Comparison of ENCODE assay signal across 11 mouse cellular contexts in genomic region chr1:131121987-131122386, GRCm38 (mm10). TPM values are rescaled to one million over a fixed set of nuclear protein-coding genes. Genes with fewer than 3 reads are reported as not detected.
A peak's percentile ranks its signal among the peaks of the same experiment; 100 is the strongest.
DNase-seq lines count a peak whose midpoint lies in the region; ATAC-seq and TF ChIP-seq lines count a peak whose summit lies in the region.
"Had no signal": no experiment of that assay in that cellular context is flagged by ENCODE, and none has a peak within 500 bp of the region (broad histone marks: within the 10 kb centered on the region; RNA-seq: fewer than 3 reads in every experiment).

No protein-coding gene starts in this region.

- no peak overlapping the region for H3K9ac ChIP-seq in heart, adult 2 months (ENCODE audit: low read depth, low read length)
- H3K9ac ChIP-seq in heart, embryonic 11.5 days (ENCODE audit: low read depth, low read length): no peak overlapping the region
- H3K9ac ChIP-seq in MEL (ENCODE audit: control insufficient read depth, low read depth, low read length, poor library complexity, severe bottlenecking): no peak overlapping the region
- H3K9ac ChIP-seq in lung, postnatal 0 days (replicated peaks; ENCODE audit: low read depth): no peak overlapping the region
- H3K9ac ChIP-seq: intestine, embryonic 15.5 days had no signal

- intact Hi-C loops in heart, adult 2 months (cut with DNase I): no loop called here

- no peak overlapping the region for H3K27ac ChIP-seq in heart, adult 2 months
- H3K27ac ChIP-seq in heart, embryonic 11.5 days (ENCODE audit: low read depth, low read length): no peak overlapping the region
- H3K27ac ChIP-seq in MEL (ENCODE audit: control insufficient read depth, low read depth, low read length): no peak overlapping the region
- H3K27ac ChIP-seq in lung, postnatal 0 days (ENCODE audit: low read length): no peak overlapping the region
- H3K27ac ChIP-seq: intestine, embryonic 15.5 days had no signal

- no peaks in the 10 kb centered on the region for H3K27me3 ChIP-seq in heart, adult 2 months (ENCODE audit: control insufficient read depth, insufficient read depth, low read length)
- no peaks in the 10 kb centered on the region for H3K27me3 ChIP-seq in heart, embryonic 11.5 days (ENCODE audit: control insufficient read depth, insufficient read depth, low read length)
- no peaks in the 10 kb centered on the region for H3K27me3 ChIP-seq in MEL (ENCODE audit: control insufficient read depth in 1 of 2, insufficient read depth in 2 of 2, low read length in 2 of 2)
- no peaks in the 10 kb centered on the region for H3K27me3 ChIP-seq in lung, postnatal 0 days (replicated peaks; ENCODE audit: insufficient read depth, low read length)
- H3K27me3 ChIP-seq: intestine, embryonic 15.5 days had no signal

- TF ChIP-seq CTCF in heart, adult 2 months (IDR thresholded peaks at IDR 0.05): peak; percentile 60
- TF ChIP-seq CTCF in MEL (IDR thresholded peaks at IDR 0.05 in 2 of 3, conservative IDR thresholded peaks at IDR 0.05 in 1 of 3; ENCODE audit: control insufficient read depth in 1 of 3, insufficient read depth in 1 of 3, low read depth in 2 of 3, low read length in 3 of 3, poor library complexity in 1 of 3, severe bottlenecking in 1 of 3): peak; percentile 66 to 81 (median 75)
- peak; percentile 58 for TF ChIP-seq CTCF in lung, postnatal 0 days (IDR thresholded peaks at IDR 0.05)

- no peak for ATAC-seq in heart, embryonic 11.5 days (replicated peaks; ENCODE audit: insufficient number of reproducible peaks, low FRiP score, low TSS enrichment)
- no peak for ATAC-seq in lung, postnatal 0 days
- ATAC-seq: intestine, embryonic 15.5 days had no signal

- no peak overlapping the region for H3K4me2 ChIP-seq in heart, embryonic 11.5 days
- no peak overlapping the region for H3K4me2 ChIP-seq in lung, postnatal 0 days (replicated peaks; ENCODE audit: low read depth, low read length)
- H3K4me2 ChIP-seq: intestine, embryonic 15.5 days had no signal

- TF ChIP-seq RAD21 in MEL (IDR thresholded peaks at IDR 0.05; ENCODE audit: low read depth, low read length): peak; percentile 23

- H3K4me1 ChIP-seq in heart, adult 2 months (ENCODE audit: control insufficient read depth, insufficient read depth, low read length): peaks cover 1% of the 10 kb centered on the region; the same call in 1 of the 2 replicates
- H3K4me1 ChIP-seq in heart, embryonic 11.5 days (ENCODE audit: control insufficient read depth, insufficient read depth, low read length): peaks cover 15% of the 10 kb centered on the region
- peaks cover 6 to 23% of the 10 kb centered on the region in 2 experiments for H3K4me1 ChIP-seq in MEL (ENCODE audit: control insufficient read depth in 1 of 2, insufficient read depth in 2 of 2, low read length in 2 of 2)
- no peaks in the 10 kb centered on the region for H3K4me1 ChIP-seq in lung, postnatal 0 days (ENCODE audit: insufficient read depth, low read depth, low read length)

- no peak for TF ChIP-seq EP300 in heart, adult 2 months (IDR thresholded peaks at IDR 0.05; ENCODE audit: insufficient read depth, low read depth, low read length)
- TF ChIP-seq EP300 in MEL (IDR thresholded peaks at IDR 0.05; ENCODE audit: low read depth in 1 of 2, low read length in 2 of 2): peak in 1 of 2 experiments; percentile 14; a peak in 1 of 4 replicates
- TF ChIP-seq EP300 in lung, postnatal 0 days (IDR thresholded peaks at IDR 0.05): no peak

- H3K36me3 ChIP-seq in heart, adult 2 months (ENCODE audit: control insufficient read depth, insufficient read depth, low read length): no peaks in the 10 kb centered on the region
- no peaks in the 10 kb centered on the region for H3K36me3 ChIP-seq in heart, embryonic 11.5 days (ENCODE audit: control insufficient read depth, insufficient read depth, low read length)
- H3K36me3 ChIP-seq in MEL (ENCODE audit: control insufficient read depth in 1 of 2, insufficient read depth in 2 of 2, low read length in 2 of 2): peaks cover 0 to 18% of the 10 kb centered on the region in 2 experiments; a peak in 2 of 4 replicates
- no peaks in the 10 kb centered on the region for H3K36me3 ChIP-seq in lung, postnatal 0 days (ENCODE audit: insufficient read depth, low read length)
- H3K36me3 ChIP-seq: intestine, embryonic 15.5 days had no signal

- no peaks in the 10 kb centered on the region for H3K9me3 ChIP-seq in heart, embryonic 11.5 days (replicated peaks; ENCODE audit: control insufficient read depth, low read length)
- no peaks in the 10 kb centered on the region for H3K9me3 ChIP-seq in MEL (replicated peaks; ENCODE audit: insufficient read depth, low read length)
- H3K9me3 ChIP-seq in lung, postnatal 0 days (ENCODE audit: low read length): no peaks in the 10 kb centered on the region
- H3K9me3 ChIP-seq: intestine, embryonic 15.5 days had no signal

- no peak overlapping the region for H3K4me3 ChIP-seq in heart, adult 2 months
- H3K4me3 ChIP-seq in heart, embryonic 11.5 days (ENCODE audit: low read depth, low read length): no peak overlapping the region
- no peak overlapping the region for H3K4me3 ChIP-seq in MEL (ENCODE audit: control insufficient read depth in 1 of 2, insufficient read depth in 1 of 2, low read depth in 2 of 2, low read length in 2 of 2)
- H3K4me3 ChIP-seq in lung, postnatal 0 days (ENCODE audit: low read depth, low read length): no peak overlapping the region
- H3K4me3 ChIP-seq: intestine, embryonic 15.5 days; myocyte had no signal

- DNase-seq in heart, adult 2 months: no peak
- DNase-seq in A20 (ENCODE audit: low read depth, low spot score) (peak; percentile 60), MEL (ENCODE audit: low read depth, low spot score) (peak; percentile 62)
- peak; percentile 40 for DNase-seq in lung, postnatal 0 days (ENCODE audit: low spot score)
- DNase-seq in neural tube, embryonic 10.5 days (ENCODE audit: extremely low spot score, low spot score): no peak
- DNase-seq in frontal cortex, postnatal 14 days (ENCODE audit: low spot score in 2 of 2): no peak
- no peak for DNase-seq in left cerebral cortex, adult 11 months (ENCODE audit: low spot score)
- DNase-seq: gastrocnemius, postnatal 25 days had no signal

- WGBS in heart, adult 2 months: 50% methylated on average over 3 of the region's 3 CpGs
- WGBS in heart, embryonic 11.5 days (ENCODE audit: insufficient replicate concordance): 35% methylated on average over 3 of the region's 3 CpGs
- 49% methylated on average over 3 of the region's 3 CpGs for WGBS in lung, postnatal 0 days

- no peak for TF ChIP-seq POLR2A in heart, adult 2 months (IDR thresholded peaks at IDR 0.05; ENCODE audit: insufficient read depth, low read depth, low read length)
- no peak for TF ChIP-seq POLR2A in MEL (IDR thresholded peaks at IDR 0.05; ENCODE audit: control insufficient read depth in 1 of 2, insufficient read depth in 1 of 2, low read depth in 1 of 2, low read length in 2 of 2, poor library complexity in 1 of 2)

- no peaks in the 10 kb centered on the region for H3K79me2 ChIP-seq in heart, adult 2 months (replicated peaks; ENCODE audit: control insufficient read depth, insufficient read depth, low read length)
- H3K79me2 ChIP-seq in MEL (ENCODE audit: control insufficient read depth, insufficient read depth, low read length, poor library complexity): no peaks in the 10 kb centered on the region

TF ChIP-seq in MEL, 35 proteins besides CTCF, POLR2A, EP300 and RAD21 (continues in another document):
- TF ChIP-seq CHD1 (IDR thresholded peaks at IDR 0.05; ENCODE audit: low read depth, low read length) (no peak), ZMIZ1 (IDR thresholded peaks at IDR 0.05; ENCODE audit: low read depth, low read length) (no peak), ZC3H11A (IDR thresholded peaks at IDR 0.05; ENCODE audit: low read depth, low read length) (no peak; the same call in 1 of the 2 replicates), ELF1 (IDR thresholded peaks at IDR 0.05; ENCODE audit: low read depth, low read length) (peak; percentile 73), NRF1 (IDR thresholded peaks at IDR 0.05; ENCODE audit: insufficient read depth, low read depth, low read length, poor library complexity, severe bottlenecking) (no peak), POLR2AphosphoS5 (IDR thresholded peaks at IDR 0.05; ENCODE audit: borderline replicate concordance, low read depth, low read length) (no peak), TCF12 (IDR thresholded peaks at IDR 0.05; ENCODE audit: low read depth, low read length) (peak; percentile 23; the same call in 1 of the 2 replicates), HCFC1 (IDR thresholded peaks at IDR 0.05; ENCODE audit: low read depth, low read length) (no peak), SIN3A (IDR thresholded peaks at IDR 0.05; ENCODE audit: low read length) (no peak), MYB (IDR thresholded peaks at IDR 0.05; ENCODE audit: low read depth, low read length) (no peak), GABPA (IDR thresholded peaks at IDR 0.05; ENCODE audit: low read depth, low read length) (no peak), NELFE (IDR thresholded peaks at IDR 0.05; ENCODE audit: low read depth, low read length) (no peak), ZNF384 (IDR thresholded peaks at IDR 0.05; ENCODE audit: low read depth, low read length) (no peak)

RNA-seq across cellular contexts. Expression of gene Dyrk3, which starts 16.2 kb away (rescaled TPM):
- under 1 TPM; 0.48 to 0.70 TPM for total RNA-seq in heart, adult 2 months (2021)
- 0.16 and 0.32 TPM in 2 replicates for polyA plus RNA-seq in heart, adult 2 months (2012; rRNA removed)
- polyA plus RNA-seq in heart, embryonic 11.5 days (2014; fragmentation: Nextera tagmentation; extraction: Ambion mirVana): 3.7 and 4.0 TPM in 2 replicates
- 7.9 and 8.6 TPM in 2 replicates for total RNA-seq in MEL (2012; rRNA removed)
- polyA plus RNA-seq in MEL (2012; ENCODE audit: insufficient read depth in 1 of 2, insufficient read length in 2 of 2, low read depth in 1 of 2, low replicate concordance in 2 of 2, missing spikeins in 1 of 2): 10 to 100 TPM in 1 of 2 experiments, not detected in 1; 11.8 TPM
- 3.4 and 4.7 TPM in 2 replicates for polyA plus RNA-seq in lung, postnatal 0 days (2015; fragmentation: Nextera tagmentation; extraction: Ambion mirVana)
- total RNA-seq: gastrocnemius, postnatal 25 days had no signal

RNA-seq across cellular contexts. Expression of gene Mapkapk2, which starts 24.4 kb away (rescaled TPM):
- total RNA-seq in heart, adult 2 months (2021): 100 to 1,000 TPM; 283 to 363 TPM
- 196 and 305 TPM in 2 replicates for polyA plus RNA-seq in heart, adult 2 months (2012; rRNA removed)
- polyA plus RNA-seq in heart, embryonic 11.5 days (2014; fragmentation: Nextera tagmentation; extraction: Ambion mirVana): 51.4 and 57.6 TPM in 2 replicates
- total RNA-seq in MEL (2012; rRNA removed): 51.7 and 53.2 TPM in 2 replicates
- polyA plus RNA-seq in MEL (2012; ENCODE audit: insufficient read depth in 1 of 2, insufficient read length in 2 of 2, low read depth in 1 of 2, low replicate concordance in 2 of 2, missing spikeins in 1 of 2): 10 to 100 TPM in 1 of 2 experiments, not detected in 1; 85.4 TPM
- 62.4 and 65.0 TPM in 2 replicates for polyA plus RNA-seq in lung, postnatal 0 days (2015; fragmentation: Nextera tagmentation; extraction: Ambion mirVana)

RNA-seq across cellular contexts. Expression of gene Eif2d, which starts 31.0 kb away (rescaled TPM):
- 10 to 100 TPM; 34.7 to 37.1 TPM for total RNA-seq in heart, adult 2 months (2021)
- 25.8 and 35.3 TPM in 2 replicates for polyA plus RNA-seq in heart, adult 2 months (2012; rRNA removed)
- polyA plus RNA-seq in heart, embryonic 11.5 days (2014; fragmentation: Nextera tagmentation; extraction: Ambion mirVana): 50.7 and 51.5 TPM in 2 replicates
- 29.3 and 31.0 TPM in 2 replicates for total RNA-seq in MEL (2012; rRNA removed)
- 10 to 100 TPM in 1 of 2 experiments, not detected in 1; 43.6 TPM for polyA plus RNA-seq in MEL (2012; ENCODE audit: insufficient read depth in 1 of 2, insufficient read length in 2 of 2, low read depth in 1 of 2, low replicate concordance in 2 of 2, missing spikeins in 1 of 2)
- 36.3 and 42.5 TPM in 2 replicates for polyA plus RNA-seq in lung, postnatal 0 days (2015; fragmentation: Nextera tagmentation; extraction: Ambion mirVana)

Comparison
In these comparisons a context has a peak if more than half of its experiments do, and no peak if none do; other contexts are left out.
1. DNase-seq: peak in A20 (single experiment), MEL (single experiment) and lung, postnatal 0 days (single experiment); none in heart, adult 2 months (0 of 2), neural tube, embryonic 10.5 days (single experiment), frontal cortex, postnatal 14 days (0 of 2) and left cerebral cortex, adult 11 months (single experiment).
2. Peak in every context shown above with its lines, with median percentiles within 50 percentile points of each other: CTCF ChIP-seq.